Mouse (Mus musculus) liver, embryonic 14.5 days (tissue): ENCODE measurements at regions not wholly inside any gene's neighbourhood (a gene's known extent, or its start where the extent isn't known, plus 50 kb on each side); places are given as distances from the start of the nearest gene placed in this dataset.

ENCODE experiments used
- ATAC-seq: fragments of 200-750 bp; cut with Nextera tagmentation; 2 replicates; pipeline ENCODE4 v1.8.0; 2017; ENCODE audit warnings: moderate number of reproducible peaks, mild to moderate bottlenecking, moderate library complexity; ENCODE audit not compliant: insufficient read depth
- DNase-seq, 3 experiments: peaks; one replicate each; pipeline ENCODE4 v3.0.0-alpha.2; 2012 to 2013; ENCODE audit warnings: low read depth in 3 of 3, low spot score in 3 of 3
- H3K27ac ChIP-seq: fragments of 300-500 bp; sonication (generic); 2 replicates; pipeline ENCODE4 v1.5.1; 2014; ENCODE audit warnings: moderate library complexity, mild to moderate bottlenecking, control low read depth, inconsistent platforms
- H3K27me3 ChIP-seq: fragments of 300-500 bp; sonication (generic); 2 replicates; pipeline ENCODE4 v1.6.1; 2014; ENCODE audit warnings: mild to moderate bottlenecking, low read length, moderate library complexity; ENCODE audit not compliant: control insufficient read depth, insufficient read depth
- H3K36me3 ChIP-seq: fragments of 300-500 bp; sonication (generic); replicated peaks from 2 replicates; pipeline ENCODE4 v1.6.1; 2014; ENCODE audit warnings: low read depth; ENCODE audit not compliant: control insufficient read depth, insufficient read depth
- H3K4me1 ChIP-seq, 2 experiments: fragments of 200-500 bp in 1 of 2; fragments of 300-500 bp in 1 of 2; sonication (generic) in 1 of 2; replicated peaks; 2 replicates each; pipeline ENCODE4 v1.6.1; 2012 to 2014; ENCODE audit warnings: antibody characterized with exemption in 1 of 2, inconsistent platforms in 1 of 2, low read length in 1 of 2; ENCODE audit not compliant: control insufficient read depth in 2 of 2, insufficient read depth in 2 of 2
- H3K4me2 ChIP-seq: fragments of 300-500 bp; sonication (generic); 2 replicates; pipeline ENCODE4 v1.6.1; 2014; ENCODE audit warnings: low read depth, mild to moderate bottlenecking, control low read depth, moderate library complexity
- H3K4me3 ChIP-seq, 2 experiments: fragments of 200-500 bp in 1 of 2; fragments of 300-500 bp in 1 of 2; sonication (generic) in 1 of 2; 2 replicates each; pipeline ENCODE4 v1.5.1; 2012 to 2014; ENCODE audit warnings: low read depth in 2 of 2, low read length in 2 of 2, mild to moderate bottlenecking in 2 of 2, control low read depth in 1 of 2, inconsistent platforms in 1 of 2, moderate library complexity in 1 of 2; ENCODE audit not compliant: insufficient read depth in 1 of 2
- H3K9ac ChIP-seq: fragments of 300-500 bp; sonication (generic); replicated peaks from 2 replicates; pipeline ENCODE4 v1.6.1; 2014; ENCODE audit warnings: mild to moderate bottlenecking, control low read depth, moderate library complexity
- H3K9me3 ChIP-seq: fragments of 300-500 bp; sonication (generic); 2 replicates; pipeline ENCODE4 v1.6.1; 2016; ENCODE audit warnings: low read length, mixed read lengths; ENCODE audit not compliant: control insufficient read depth
- CTCF ChIP-seq: IDR thresholded peaks from 2 replicates; pipeline ENCODE4 v1.5.1; 2016; ENCODE audit warnings: antibody characterized with exemption, low read depth, control low read depth
- EP300 ChIP-seq: IDR thresholded peaks from 2 replicates; pipeline ENCODE4 v1.6.1; 2016; ENCODE audit warnings: antibody characterized with exemption, low read depth
- WGBS: fragments of 180-500 bp; shearing (Covaris S2); extraction: QIAGEN DNeasy Blood & Tissue Kit; methylation state at CpG from one replicate; pipeline ENCODE4 v1.1.7; 2014; ENCODE audit not compliant: insufficient replicate concordance; 5-methylcytosine and 5-hydroxymethylcytosine counted together

GRCm38 (mm10) chr10:96373481-96373880, 237.1 kb downstream of the Gm5426 start:
- 30% methylated on average over 7 of the region's 7 CpGs for WGBS
- H3K4me1 ChIP-seq: peaks cover 0 to 6% of the 10 kb centered on the region in 2 experiments; a peak in 1 of 4 replicates
- H3K9me3 ChIP-seq: no peaks in the 10 kb centered on the region
- H3K4me2 ChIP-seq: no peak overlapping the region
- TF ChIP-seq EP300 (no peak), CTCF (no peak)
- H3K9ac ChIP-seq: no peak overlapping the region
- H3K4me3 ChIP-seq: no peak overlapping the region
- ATAC-seq (no peak), DNase-seq (no peak)
- H3K27ac ChIP-seq: no peak overlapping the region
- H3K36me3 ChIP-seq: no peaks in the 10 kb centered on the region
- H3K27me3 ChIP-seq: no peaks in the 10 kb centered on the region

GRCm38 (mm10) chr10:96374293-96375069, 238.1 kb downstream of the Gm5426 start:
- H3K4me3 ChIP-seq: no peak overlapping the region
- H3K36me3 ChIP-seq: no peaks in the 10 kb centered on the region
- H3K4me2 ChIP-seq: no peak overlapping the region
- TF ChIP-seq EP300 (no peak), CTCF (no peak)
- no peaks in the 10 kb centered on the region for H3K9me3 ChIP-seq
- peak in 1 of 3 experiments; percentile 22 for DNase-seq
- H3K27me3 ChIP-seq: no peaks in the 10 kb centered on the region
- no peak overlapping the region for H3K9ac ChIP-seq
- 26% methylated on average over 12 of the region's 12 CpGs for WGBS
- ATAC-seq: no peak
- H3K27ac ChIP-seq: no peak overlapping the region
- peaks cover 0 to 6% of the 10 kb centered on the region in 2 experiments; a peak in 1 of 4 replicates for H3K4me1 ChIP-seq

- WGBS: 68% methylated on average over 3 of the region's 3 CpGs
- no peaks in the 10 kb centered on the region for H3K27me3 ChIP-seq
- no peak overlapping the region for H3K4me3 ChIP-seq
- peaks cover 0 to 6% of the 10 kb centered on the region in 2 experiments; a peak in 1 of 4 replicates for H3K4me1 ChIP-seq
- no peak overlapping the region for H3K27ac ChIP-seq
- H3K9ac ChIP-seq: no peak overlapping the region
- no peaks in the 10 kb centered on the region for H3K9me3 ChIP-seq
- TF ChIP-seq CTCF (no peak), EP300 (no peak)
- no peak for DNase-seq
- H3K36me3 ChIP-seq: no peaks in the 10 kb centered on the region
- ATAC-seq: no peak
- H3K4me2 ChIP-seq: no peak overlapping the region
Observed at GRCm38 (mm10) chr10:96375070-96375447, 238.7 kb downstream of the Gm5426 start.

GRCm38 (mm10) chr10:96377549-96377948, 239.3 kb upstream of the Btg1 start:
- WGBS: 48% methylated on average over 4 of the region's 4 CpGs
- H3K27ac ChIP-seq: no peak overlapping the region
- no peak overlapping the region for H3K4me2 ChIP-seq
- H3K9me3 ChIP-seq: no peaks in the 10 kb centered on the region
- no peak for TF ChIP-seq CTCF
- no peak for TF ChIP-seq EP300
- H3K4me1 ChIP-seq: peaks cover 0 to 6% of the 10 kb centered on the region in 2 experiments; a peak in 1 of 4 replicates
- no peak overlapping the region for H3K9ac ChIP-seq
- H3K27me3 ChIP-seq: no peaks in the 10 kb centered on the region
- ATAC-seq (no peak), DNase-seq (no peak)
- no peak overlapping the region for H3K4me3 ChIP-seq
- no peaks in the 10 kb centered on the region for H3K36me3 ChIP-seq

- H3K4me2 ChIP-seq: no peak overlapping the region
- 41% methylated on average over 9 of the region's 9 CpGs for WGBS
- H3K27me3 ChIP-seq: no peaks in the 10 kb centered on the region
- no peak overlapping the region for H3K27ac ChIP-seq
- H3K4me3 ChIP-seq: no peak overlapping the region
- no peak for TF ChIP-seq CTCF
- no peak for TF ChIP-seq EP300
- H3K9ac ChIP-seq: no peak overlapping the region
- H3K4me1 ChIP-seq: 0 out of 4 replicates have a peak, but pooled peaks cover 0 to 2% of the 10 kb centered on the region in 2 experiments
- DNase-seq (no peak), ATAC-seq (no peak)
- H3K36me3 ChIP-seq: no peaks in the 10 kb centered on the region
- no peaks in the 10 kb centered on the region for H3K9me3 ChIP-seq
Observed at GRCm38 (mm10) chr10:96379016-96379771, 237.6 kb upstream of the Btg1 start.
